Mouse (Mus musculus) MEL (cell line): Measurements from ENCODE around the gene Olfr6. TPM values are rescaled to one million over a fixed set of nuclear protein-coding genes. Genes with fewer than 3 reads are reported as not detected.
"Not testable (repeated sequence)": the region's sequence is repeated elsewhere in the genome, so short reads cannot be mapped to it uniquely, and the experiment has no call there.

Experiments
- DNase-seq: peaks from one replicate; pipeline ENCODE4 v3.0.0; 2011; ENCODE audit warnings: low read depth, low spot score
- H3K27ac ChIP-seq: 2 replicates; pipeline ENCODE4 v1.5.1; 2012; ENCODE audit warnings: low read depth, mild to moderate bottlenecking, control low read depth, low read length, moderate library complexity; ENCODE audit not compliant: control insufficient read depth
- H3K27me3 ChIP-seq, 2 experiments: fragments of 150-350 bp in 1 of 2; sonication (generic) in 1 of 2; 2 replicates each; pipeline ENCODE4 v1.6.1; 2012; ENCODE audit warnings: low read length in 2 of 2, mild to moderate bottlenecking in 2 of 2, improper control_type of control experiment in 1 of 2, moderate library complexity in 1 of 2; ENCODE audit not compliant: insufficient read depth in 2 of 2, control insufficient read depth in 1 of 2
- H3K36me3 ChIP-seq, 2 experiments: 2 replicates each; pipeline ENCODE4 v1.6.1; 2012 to 2014; ENCODE audit warnings: low read length in 2 of 2, improper control_type of control experiment in 1 of 2, inconsistent platforms in 1 of 2, mild to moderate bottlenecking in 1 of 2; ENCODE audit not compliant: insufficient read depth in 2 of 2, control insufficient read depth in 1 of 2
- H3K4me1 ChIP-seq, 2 experiments: fragments of 150-350 bp in 1 of 2; sonication (generic) in 1 of 2; 2 replicates each; pipeline ENCODE4 v1.6.1; 2012; ENCODE audit warnings: low read length in 2 of 2, improper control_type of control experiment in 1 of 2, mild to moderate bottlenecking in 1 of 2; ENCODE audit not compliant: insufficient read depth in 2 of 2, control insufficient read depth in 1 of 2
- H3K4me3 ChIP-seq, 2 experiments: fragments of 150-350 bp in 1 of 2; sonication (generic) in 1 of 2; 2 replicates each; pipeline ENCODE4 v1.5.1; 2012; ENCODE audit warnings: low read depth in 2 of 2, low read length in 2 of 2, mild to moderate bottlenecking in 2 of 2, moderate library complexity in 2 of 2, control low read depth in 1 of 2, improper control_type of control experiment in 1 of 2; ENCODE audit not compliant: control insufficient read depth in 1 of 2, insufficient read depth in 1 of 2
- H3K79me2 ChIP-seq: 2 replicates; pipeline ENCODE4 v1.6.1; 2012; ENCODE audit warnings: mild to moderate bottlenecking, low read length, moderate library complexity; ENCODE audit not compliant: control insufficient read depth, poor library complexity, insufficient read depth
- H3K9ac ChIP-seq: 2 replicates; pipeline ENCODE4 v1.6.1; 2012; ENCODE audit warnings: low read depth, mild to moderate bottlenecking, control low read depth, low read length, moderate library complexity; ENCODE audit not compliant: control insufficient read depth, poor library complexity, severe bottlenecking
- H3K9me3 ChIP-seq: fragments of 150-350 bp; sonication (generic); replicated peaks from 2 replicates; pipeline ENCODE4 v1.6.1; 2012; ENCODE audit warnings: mild to moderate bottlenecking, low read length, improper control_type of control experiment, moderate library complexity; ENCODE audit not compliant: insufficient read depth
- BHLHE40 ChIP-seq: IDR thresholded peaks from 2 replicates; pipeline ENCODE4 v1.6.1; 2012; ENCODE audit warnings: low read depth, mild to moderate bottlenecking, inconsistent platforms, low read length, improper control_type of control experiment, borderline replicate concordance
- CTCF ChIP-seq, 3 experiments: IDR thresholded peaks in 2 of 3; conservative IDR thresholded peaks in 1 of 3; 2 replicates each; pipeline ENCODE4 v1.5.1; 2011 to 2012; ENCODE audit warnings: low read length in 3 of 3, low read depth in 2 of 3, mild to moderate bottlenecking in 2 of 3, improper control_type of control experiment in 1 of 3, inconsistent platforms in 1 of 3, mixed read lengths in 1 of 3, moderate library complexity in 1 of 3; ENCODE audit not compliant: control insufficient read depth in 1 of 3, insufficient read depth in 1 of 3, poor library complexity in 1 of 3, severe bottlenecking in 1 of 3
- E2F4 ChIP-seq: IDR thresholded peaks from 2 replicates; pipeline ENCODE4 v1.6.1; 2011; ENCODE audit warnings: low read depth, low read length, improper control_type of control experiment, borderline replicate concordance
- ELF1 ChIP-seq: IDR thresholded peaks from 2 replicates; pipeline ENCODE4 v1.6.1; 2014; ENCODE audit warnings: low read depth, mild to moderate bottlenecking, inconsistent platforms, low read length, improper control_type of control experiment, moderate library complexity
- EP300 ChIP-seq, 2 experiments: IDR thresholded peaks; 2 replicates each; pipeline ENCODE4 v1.6.1; 2011; ENCODE audit warnings: improper control_type of control experiment in 2 of 2, low read length in 2 of 2, low read depth in 1 of 2, mild to moderate bottlenecking in 1 of 2
- GATA1 ChIP-seq: IDR thresholded peaks from 2 replicates; pipeline ENCODE4 v1.6.1; 2011; ENCODE audit warnings: low read depth, low read length, improper control_type of control experiment
- JUND ChIP-seq: IDR thresholded peaks from 2 replicates; pipeline ENCODE4 v1.6.1; 2011; ENCODE audit warnings: low read depth, mild to moderate bottlenecking, improper control_type of control experiment, low read length
- MAFK ChIP-seq: IDR thresholded peaks from 2 replicates; pipeline ENCODE4 v1.6.1; 2011; ENCODE audit warnings: low read depth, mild to moderate bottlenecking, low read length, improper control_type of control experiment, borderline replicate concordance
- MAX ChIP-seq: IDR thresholded peaks from 2 replicates; pipeline ENCODE4 v1.6.1; 2011; ENCODE audit warnings: low read length, improper control_type of control experiment
- MAZ ChIP-seq: IDR thresholded peaks from 2 replicates; pipeline ENCODE4 v1.6.1; 2012; ENCODE audit warnings: low read depth, mild to moderate bottlenecking, inconsistent platforms, low read length, improper control_type of control experiment
- MXI1 ChIP-seq: IDR thresholded peaks from 2 replicates; pipeline ENCODE4 v1.6.1; 2011; ENCODE audit warnings: mild to moderate bottlenecking, low read depth, low read length, improper control_type of control experiment
- NRF1 ChIP-seq: IDR thresholded peaks from 2 replicates; pipeline ENCODE4 v1.6.1; 2014; ENCODE audit warnings: low read depth, mild to moderate bottlenecking, inconsistent platforms, low read length, improper control_type of control experiment, moderate library complexity; ENCODE audit not compliant: poor library complexity, insufficient read depth, severe bottlenecking
- POLR2A ChIP-seq, 2 experiments: IDR thresholded peaks; 2 replicates each; pipeline ENCODE4 v1.6.1; 2011 to 2012; ENCODE audit warnings: low read length in 2 of 2, mild to moderate bottlenecking in 2 of 2, control low read depth in 1 of 2, improper control_type of control experiment in 1 of 2, low read depth in 1 of 2, moderate library complexity in 1 of 2; ENCODE audit not compliant: control insufficient read depth in 1 of 2, insufficient read depth in 1 of 2, poor library complexity in 1 of 2
- POLR2AphosphoS2 ChIP-seq: IDR thresholded peaks from 2 replicates; pipeline ENCODE4 v1.6.1; 2011; ENCODE audit warnings: low read length, improper control_type of control experiment
- RAD21 ChIP-seq: IDR thresholded peaks from 2 replicates; pipeline ENCODE4 v1.6.1; 2011; ENCODE audit warnings: mild to moderate bottlenecking, low read depth, low read length, improper control_type of control experiment
- SIN3A ChIP-seq: IDR thresholded peaks from 2 replicates; pipeline ENCODE4 v1.6.1; 2012; ENCODE audit warnings: low read length, improper control_type of control experiment, inconsistent platforms
- SMC3 ChIP-seq: IDR thresholded peaks from 2 replicates; pipeline ENCODE4 v1.6.1; 2011; ENCODE audit warnings: low read depth, low read length, improper control_type of control experiment
- TBP ChIP-seq: IDR thresholded peaks from 2 replicates; pipeline ENCODE4 v1.8.0; 2011; ENCODE audit warnings: low read depth, low read length, improper control_type of control experiment
- UBTF ChIP-seq: IDR thresholded peaks from 2 replicates; pipeline ENCODE4 v1.6.1; 2012; ENCODE audit warnings: low read depth, mild to moderate bottlenecking, inconsistent platforms, low read length, improper control_type of control experiment, moderate library complexity, borderline replicate concordance; ENCODE audit not compliant: insufficient read depth
- USF2 ChIP-seq, 2 experiments: IDR thresholded peaks; 2 replicates each; pipeline ENCODE4 v1.6.1; 2011 to 2012; ENCODE audit warnings: improper control_type of control experiment in 2 of 2, low read length in 2 of 2, borderline replicate concordance in 1 of 2, inconsistent platforms in 1 of 2, low read depth in 1 of 2, mild to moderate bottlenecking in 1 of 2; ENCODE audit not compliant: insufficient read depth in 1 of 2
- polyA plus RNA-seq, 2 experiments: library from polyadenylated mRNA; stranded (reverse) in 1 of 2; unstranded in 1 of 2; fragments of >175 nt in 1 of 2; fragments of >200 nt in 1 of 2; gene quantifications; 2 replicates each; pipeline versions ENCODE4 v1.2.1 to v1.2.4; 2012; ENCODE audit warnings: low replicate concordance in 2 of 2, low read depth in 1 of 2; ENCODE audit not compliant: insufficient read length in 2 of 2, insufficient read depth in 1 of 2, missing spikeins in 1 of 2
- total RNA-seq: library from RNA; depleted of rRNA; stranded (reverse); fragments of 300-350 nt; gene quantifications from 2 replicates; pipeline ENCODE4 v1.2.3, GENCODE M21; 2012

The Olfr6 gene
- total and polyA plus RNA-seq, 3 experiments: not detected

GRCm38 (mm10) chr7:106975353-106975752, 11.6 kb upstream of the Olfr6 start, which contains the start of gene Olfr711:
Gene Olfr711, minus strand, starts transcription at chr7:106975453.
- H3K79me2 ChIP-seq: no peaks in the 10 kb centered on the region
- H3K27ac ChIP-seq: no peak within 1 kb of the TSS
- no peak within 1 kb of the TSS for H3K4me3 ChIP-seq
- H3K27me3 ChIP-seq: no peaks in the 10 kb centered on the region
- H3K36me3 ChIP-seq: no peaks in the 10 kb centered on the region
- H3K9ac ChIP-seq: no peak within 1 kb of the TSS
- DNase-seq: no peak
- TF ChIP-seq E2F4: no peak
- no peak for TF ChIP-seq UBTF
- no peak for TF ChIP-seq TBP
- no peak for TF ChIP-seq GATA1
- TF ChIP-seq USF2 (IDR thresholded peaks at IDR 0.05; ENCODE audit: borderline replicate concordance in 1 of 2, insufficient read depth in 1 of 2, low read depth in 1 of 2, low read length in 2 of 2): no peak
- no peak for TF ChIP-seq MXI1
- TF ChIP-seq JUND: no peak
- no peaks in the 10 kb centered on the region for H3K4me1 ChIP-seq
- no peaks in the 10 kb centered on the region for H3K9me3 ChIP-seq

DNA sequence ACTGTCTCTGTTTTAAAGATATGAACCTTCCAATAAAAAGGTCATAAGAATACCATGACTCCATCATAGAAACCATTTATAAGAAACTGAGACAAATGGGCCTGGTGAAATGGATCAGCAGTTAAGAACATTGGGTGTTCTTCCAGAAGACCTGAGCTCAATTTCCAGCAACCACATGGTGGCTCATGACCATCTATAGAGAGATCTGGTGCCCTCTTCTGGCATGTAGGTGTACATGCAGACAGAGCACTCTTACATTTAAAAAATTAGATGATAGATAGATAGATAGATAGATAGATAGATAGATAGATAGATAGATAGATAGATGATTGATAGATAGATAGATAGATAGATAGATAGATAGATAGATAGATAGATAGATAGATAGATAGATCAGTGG, 3.8 kb upstream of the Olfr6 start:
- not testable (repeated sequence) for H3K4me1 ChIP-seq, H3K9ac ChIP-seq, H3K36me3 ChIP-seq, H3K27ac ChIP-seq, H3K27me3 ChIP-seq, H3K9me3 ChIP-seq, H3K4me3 ChIP-seq, H3K79me2 ChIP-seq
- TF ChIP-seq SMC3 (peak; percentile 48), RAD21 (peak; percentile 21), CTCF (IDR thresholded peaks at IDR 0.05 in 2 of 3, conservative IDR thresholded peaks at IDR 0.05 in 1 of 3; ENCODE audit: control insufficient read depth in 1 of 3, insufficient read depth in 1 of 3, low read depth in 2 of 3, low read length in 3 of 3, poor library complexity in 1 of 3, severe bottlenecking in 1 of 3) (peak in 2 of 3 experiments; percentile 4 to 32; a peak in 3 of 6 replicates)
- peak; percentile 31 for DNase-seq

- H3K79me2 ChIP-seq: no peaks in the 10 kb centered on the region
- H3K36me3 ChIP-seq: no peaks in the 10 kb centered on the region
- DNase-seq: no peak
- H3K4me3 ChIP-seq: no peak within 1 kb of the TSS
- no peaks in the 10 kb centered on the region for H3K27me3 ChIP-seq
- H3K27ac ChIP-seq: no peak within 1 kb of the TSS
- H3K9ac ChIP-seq: no peak within 1 kb of the TSS
- no peaks in the 10 kb centered on the region for H3K4me1 ChIP-seq
- H3K9me3 ChIP-seq: no peaks in the 10 kb centered on the region
- TF ChIP-seq ELF1 (no peak), POLR2A (IDR thresholded peaks at IDR 0.05; ENCODE audit: control insufficient read depth in 1 of 2, insufficient read depth in 1 of 2, low read depth in 1 of 2, low read length in 2 of 2, poor library complexity in 1 of 2) (no peak), USF2 (IDR thresholded peaks at IDR 0.05; ENCODE audit: borderline replicate concordance in 1 of 2, insufficient read depth in 1 of 2, low read depth in 1 of 2, low read length in 2 of 2) (no peak), MXI1 (no peak), MAZ (no peak), MAFK (no peak), BHLHE40 (no peak), CTCF (IDR thresholded peaks at IDR 0.05 in 2 of 3, conservative IDR thresholded peaks at IDR 0.05 in 1 of 3; ENCODE audit: control insufficient read depth in 1 of 3, insufficient read depth in 1 of 3, low read depth in 2 of 3, low read length in 3 of 3, poor library complexity in 1 of 3, severe bottlenecking in 1 of 3) (no peak), UBTF (no peak), E2F4 (no peak), TBP (no peak), SIN3A (no peak), GATA1 (no peak), POLR2AphosphoS2 (no peak), NRF1 (no peak), MAX (no peak), EP300 (IDR thresholded peaks at IDR 0.05; ENCODE audit: low read depth in 1 of 2, low read length in 2 of 2) (no peak), JUND (no peak)
Observed at GRCm38 (mm10) chr7:106948212-106948611, 15.5 kb downstream of the Olfr6 start, which contains the start of gene Olfr710. Gene Olfr710, minus strand, starts transcription at chr7:106948312.
